In genomic region chr13:44133436-44133835, GRCm38 (mm10) we compare ENCODE assay signal across 8 mouse cellular contexts.
DNase-seq lines count a peak whose midpoint lies in the region; ATAC-seq lines count a peak whose summit lies in the region.

No protein-coding gene starts in this region.

- WGBS in forebrain, embryonic 14.5 days = 72% methylated on average over 9 of the region's 9 CpGs
- WGBS in forebrain, embryonic 12.5 days = 81% methylated on average over 9 of the region's 9 CpGs
- 64% methylated on average over 9 of the region's 9 CpGs for WGBS in midbrain, embryonic 11.5 days
- WGBS in midbrain, embryonic 15.5 days = 41% methylated on average over 9 of the region's 9 CpGs
- WGBS in heart, embryonic 10.5 days = 56% methylated on average over 9 of the region's 9 CpGs

- no peaks in the 10 kb centered on the region for H3K36me3 ChIP-seq in forebrain, embryonic 14.5 days (ENCODE audit: control insufficient read depth, insufficient read depth, low read length)
- no peaks in the 10 kb centered on the region for H3K36me3 ChIP-seq in forebrain, embryonic 12.5 days (replicated peaks)
- H3K36me3 ChIP-seq in midbrain, embryonic 11.5 days (ENCODE audit: control insufficient read depth, insufficient read depth, low read length) = no peaks in the 10 kb centered on the region
- no peaks in the 10 kb centered on the region for H3K36me3 ChIP-seq in midbrain, embryonic 15.5 days (replicated peaks)
- no peaks in the 10 kb centered on the region for H3K36me3 ChIP-seq in heart, embryonic 10.5 days

- no peaks in the 10 kb centered on the region for H3K9me3 ChIP-seq in forebrain, embryonic 14.5 days (replicated peaks; ENCODE audit: control insufficient read depth, low read length)
- H3K9me3 ChIP-seq in forebrain, embryonic 12.5 days = no peaks in the 10 kb centered on the region
- no peaks in the 10 kb centered on the region for H3K9me3 ChIP-seq in midbrain, embryonic 11.5 days (ENCODE audit: control insufficient read depth, low read length)
- no peaks in the 10 kb centered on the region for H3K9me3 ChIP-seq in midbrain, embryonic 15.5 days
- no peaks in the 10 kb centered on the region for H3K9me3 ChIP-seq in heart, embryonic 10.5 days

- no peak for ATAC-seq in forebrain, embryonic 14.5 days
- ATAC-seq in forebrain, embryonic 12.5 days (ENCODE audit: low FRiP score) = no peak; the same call in 1 of the 2 replicates
- no peak for ATAC-seq in midbrain, embryonic 11.5 days (ENCODE audit: low FRiP score)
- ATAC-seq in midbrain, embryonic 15.5 days (replicated peaks) = no peak
- ATAC-seq in activated CD4-positive, CD25-positive, alpha-beta regulatory T cell, adult 4 months = no peak

- no peaks in the 10 kb centered on the region for H3K4me1 ChIP-seq in forebrain, embryonic 14.5 days (ENCODE audit: control insufficient read depth, insufficient read depth, low read length)
- peaks cover 4% of the 10 kb centered on the region; the same call in 1 of the 2 replicates for H3K4me1 ChIP-seq in forebrain, embryonic 12.5 days
- no peaks in the 10 kb centered on the region for H3K4me1 ChIP-seq in midbrain, embryonic 11.5 days (ENCODE audit: control insufficient read depth, insufficient read depth, low read length)
- H3K4me1 ChIP-seq in midbrain, embryonic 15.5 days = peaks cover 3% of the 10 kb centered on the region; the same call in 1 of the 2 replicates
- peaks cover 25% of the 10 kb centered on the region for H3K4me1 ChIP-seq in heart, embryonic 10.5 days

- H3K4me3 ChIP-seq in forebrain, embryonic 14.5 days (ENCODE audit: low read depth, low read length) = no peak overlapping the region
- no peak overlapping the region for H3K4me3 ChIP-seq in forebrain, embryonic 12.5 days (replicated peaks)
- H3K4me3 ChIP-seq in midbrain, embryonic 11.5 days (ENCODE audit: low read depth, low read length) = no peak overlapping the region
- H3K4me3 ChIP-seq in midbrain, embryonic 15.5 days = no peak overlapping the region
- no peak overlapping the region for H3K4me3 ChIP-seq in heart, embryonic 10.5 days

- H3K27ac ChIP-seq in forebrain, embryonic 14.5 days (ENCODE audit: low read depth, low read length) = no peak overlapping the region
- H3K27ac ChIP-seq in forebrain, embryonic 12.5 days = no peak overlapping the region
- no peak overlapping the region for H3K27ac ChIP-seq in midbrain, embryonic 11.5 days (ENCODE audit: low read depth, low read length)
- H3K27ac ChIP-seq in midbrain, embryonic 15.5 days = no peak overlapping the region
- H3K27ac ChIP-seq in heart, embryonic 10.5 days = 0 out of 2 replicates have a peak overlapping the region, but pooled peaks have one; percentile 24

- H3K27me3 ChIP-seq in forebrain, embryonic 14.5 days (replicated peaks; ENCODE audit: control insufficient read depth, insufficient read depth, low read length) = no peaks in the 10 kb centered on the region
- no peaks in the 10 kb centered on the region for H3K27me3 ChIP-seq in forebrain, embryonic 12.5 days
- H3K27me3 ChIP-seq in midbrain, embryonic 11.5 days (ENCODE audit: control insufficient read depth, insufficient read depth, low read length) = no peaks in the 10 kb centered on the region
- H3K27me3 ChIP-seq in midbrain, embryonic 15.5 days (replicated peaks) = 0 out of 2 replicates have a peak, but pooled peaks cover 4% of the 10 kb centered on the region
- H3K27me3 ChIP-seq in heart, embryonic 10.5 days (ENCODE audit: insufficient read depth, poor library complexity, severe bottlenecking) = no peaks in the 10 kb centered on the region

- no peak overlapping the region for H3K4me2 ChIP-seq in forebrain, embryonic 14.5 days (ENCODE audit: low read length)
- H3K4me2 ChIP-seq in forebrain, embryonic 12.5 days = no peak overlapping the region
- H3K4me2 ChIP-seq in midbrain, embryonic 11.5 days = no peak overlapping the region
- no peak overlapping the region for H3K4me2 ChIP-seq in midbrain, embryonic 15.5 days

- H3K9ac ChIP-seq in forebrain, embryonic 14.5 days (ENCODE audit: low read length) = no peak overlapping the region
- no peak overlapping the region for H3K9ac ChIP-seq in forebrain, embryonic 12.5 days
- H3K9ac ChIP-seq in midbrain, embryonic 11.5 days (ENCODE audit: low read length) = no peak overlapping the region
- no peak overlapping the region for H3K9ac ChIP-seq in midbrain, embryonic 15.5 days

- peak; percentile 45 for DNase-seq in forebrain, embryonic 14.5 days (ENCODE audit: low spot score)
- peak; percentile 84 for DNase-seq in midbrain, embryonic 11.5 days (ENCODE audit: low spot score, missing footprints)
- no peak for DNase-seq in heart, embryonic 10.5 days (ENCODE audit: low spot score)
- peak; percentile 61 for DNase-seq in skeletal muscle tissue, adult 2 months (ENCODE audit: low read depth, low spot score)
- no peak for DNase-seq in layer of hippocampus, postnatal 25 days (ENCODE audit: extremely low spot score in 1 of 2, low spot score in 1 of 2)

Comparison
In these comparisons a context has a peak if more than half of its experiments do, and no peak if none do; other contexts are left out.
1. DNase-seq: peak in forebrain, embryonic 14.5 days (single experiment), midbrain, embryonic 11.5 days (single experiment) and skeletal muscle tissue, adult 2 months (single experiment); none in heart, embryonic 10.5 days (single experiment) and layer of hippocampus, postnatal 25 days (0 of 2).